Mouse (Mus musculus): ENCODE results near the gene Rpn2. TPM values are rescaled to one million over a fixed set of nuclear protein-coding genes. Genes with fewer than 3 reads are reported as not detected.

Rpn2 gene
- polyA plus RNA-seq, 1 experiment from 2014 or later = 342 TPM

GRCm38 (mm10) chr2:157313718-157314117 is 34.9 kb downstream of the Rpn2 start:
- H3K36me3 ChIP-seq = peaks cover 95% of the 10 kb centered on the region
- no peak overlapping the region for H3K4me2 ChIP-seq
- 79% methylated on average over 3 of the region's 3 CpGs for WGBS
- H3K4me3 ChIP-seq = no peak overlapping the region
- no peak overlapping the region for H3K27ac ChIP-seq
- ATAC-seq (ENCODE audit: insufficient number of reproducible peaks, low FRiP score, low TSS enrichment, low read depth) = no peak
- H3K9ac ChIP-seq = no peak overlapping the region
- H3K9me3 ChIP-seq = no peaks in the 10 kb centered on the region
- H3K4me1 ChIP-seq = peaks cover 7% of the 10 kb centered on the region
- no peaks in the 10 kb centered on the region for H3K27me3 ChIP-seq

- 71% methylated on average over 7 of the region's 7 CpGs for WGBS
- Histone ChIP-seq H3K4me1 (peaks cover 7% of the 10 kb centered on the region), H3K9me3 (no peaks in the 10 kb centered on the region), H3K36me3 (peaks cover 91% of the 10 kb centered on the region), H3K27ac (no peak overlapping the region), H3K4me3 (no peak overlapping the region), H3K9ac (no peak overlapping the region), H3K4me2 (no peak overlapping the region), H3K27me3 (no peaks in the 10 kb centered on the region)
- no peak for ATAC-seq (ENCODE audit: insufficient number of reproducible peaks, low FRiP score, low TSS enrichment, low read depth)
These were observed 35.5 kb downstream of the Rpn2 start for GRCm38 (mm10) chr2:157314310-157314709.

- Histone ChIP-seq H3K9me3 (no peaks in the 10 kb centered on the region), H3K27me3 (no peaks in the 10 kb centered on the region), H3K4me1 (peaks cover 7% of the 10 kb centered on the region), H3K9ac (no peak overlapping the region), H3K4me2 (no peak overlapping the region), H3K4me3 (no peak overlapping the region), H3K36me3 (peaks cover 87% of the 10 kb centered on the region), H3K27ac (no peak overlapping the region)
- no peak for ATAC-seq (ENCODE audit: insufficient number of reproducible peaks, low FRiP score, low TSS enrichment, low read depth)
- WGBS = 85% methylated on average over 6 of the region's 6 CpGs
These were observed 36.7 kb downstream of the Rpn2 start for GRCm38 (mm10) chr2:157315486-157315885.

- Histone ChIP-seq H3K4me3 (no peak overlapping the region), H3K36me3 (peaks cover 84% of the 10 kb centered on the region), H3K9me3 (no peaks in the 10 kb centered on the region), H3K27ac (no peak overlapping the region), H3K27me3 (no peaks in the 10 kb centered on the region), H3K9ac (no peak overlapping the region), H3K4me1 (peaks cover 10% of the 10 kb centered on the region), H3K4me2 (no peak overlapping the region)
- no peak for ATAC-seq (ENCODE audit: insufficient number of reproducible peaks, low FRiP score, low TSS enrichment, low read depth)
- 81% methylated on average over 14 of the region's 14 CpGs for WGBS
These were observed 37.6 kb downstream of the Rpn2 start for GRCm38 (mm10) chr2:157316358-157316933.

- no peaks in the 10 kb centered on the region for H3K9me3 ChIP-seq
- H3K4me1 ChIP-seq = peaks cover 10% of the 10 kb centered on the region
- H3K9ac ChIP-seq = no peak overlapping the region
- no peak overlapping the region for H3K4me2 ChIP-seq
- no peak overlapping the region for H3K4me3 ChIP-seq
- WGBS = 81% methylated on average over 6 of the region's 6 CpGs
- no peak overlapping the region for H3K27ac ChIP-seq
- no peak for ATAC-seq (ENCODE audit: insufficient number of reproducible peaks, low FRiP score, low TSS enrichment, low read depth)
- no peaks in the 10 kb centered on the region for H3K27me3 ChIP-seq
- H3K36me3 ChIP-seq = peaks cover 85% of the 10 kb centered on the region
These were observed 38.4 kb downstream of the Rpn2 start for GRCm38 (mm10) chr2:157317220-157317619.

- H3K9ac ChIP-seq = no peak overlapping the region
- ATAC-seq (ENCODE audit: insufficient number of reproducible peaks, low FRiP score, low TSS enrichment, low read depth) = no peak
- no peaks in the 10 kb centered on the region for H3K9me3 ChIP-seq
- H3K4me1 ChIP-seq = peaks cover 10% of the 10 kb centered on the region
- H3K4me2 ChIP-seq = no peak overlapping the region
- H3K36me3 ChIP-seq = peaks cover 84% of the 10 kb centered on the region
- H3K27ac ChIP-seq = no peak overlapping the region
- no peak overlapping the region for H3K4me3 ChIP-seq
- WGBS = 50% methylated on average over 8 of the region's 8 CpGs
- H3K27me3 ChIP-seq = no peaks in the 10 kb centered on the region
These were observed 41.3 kb downstream of the Rpn2 start for GRCm38 (mm10) chr2:157320135-157320534.

GRCm38 (mm10) chr2:157320886-157321285 is 42.1 kb downstream of the Rpn2 start:
- Histone ChIP-seq H3K4me2 (no peak overlapping the region), H3K36me3 (peaks cover 84% of the 10 kb centered on the region), H3K9me3 (no peaks in the 10 kb centered on the region), H3K9ac (no peak overlapping the region), H3K27me3 (no peaks in the 10 kb centered on the region), H3K27ac (no peak overlapping the region), H3K4me3 (no peak overlapping the region), H3K4me1 (peaks cover 10% of the 10 kb centered on the region)
- WGBS = 40% methylated on average over 5 of the region's 5 CpGs
- no peak for ATAC-seq (ENCODE audit: insufficient number of reproducible peaks, low FRiP score, low TSS enrichment, low read depth)

- peaks cover 3% of the 10 kb centered on the region; the same call in 1 of the 2 replicates for H3K4me1 ChIP-seq
- peaks cover 84% of the 10 kb centered on the region for H3K36me3 ChIP-seq
- WGBS = 81% methylated on average over 5 of the region's 5 CpGs
These were observed 43.4 kb downstream of the Rpn2 start for GRCm38 (mm10) chr2:157322029-157322766.

GRCm38 (mm10) chr2:157325238-157325637 is 46.4 kb downstream of the Rpn2 start:
- H3K36me3 ChIP-seq = peaks cover 72% of the 10 kb centered on the region
- peaks cover 5% of the 10 kb centered on the region; the same call in 1 of the 2 replicates for H3K4me1 ChIP-seq
- peak; percentile 30; the same call in 1 of the 2 replicates for ATAC-seq (ENCODE audit: insufficient number of reproducible peaks, low FRiP score, low TSS enrichment, low read depth)
- no peak overlapping the region for H3K9ac ChIP-seq
- no peaks in the 10 kb centered on the region for H3K9me3 ChIP-seq
- no peak overlapping the region for H3K4me2 ChIP-seq
- 55% methylated on average over 2 of the region's 2 CpGs for WGBS
- H3K27ac ChIP-seq = peak overlapping the region; percentile 52; the same call in 1 of the 2 replicates
- no peaks in the 10 kb centered on the region for H3K27me3 ChIP-seq
- H3K4me3 ChIP-seq = no peak overlapping the region

More at GRCm38 (mm10) chr2:157322029-157322766, 43.4 kb downstream of the Rpn2 start:
- Histone ChIP-seq H3K9me3 (no peaks in the 10 kb centered on the region), H3K4me2 (no peak overlapping the region), H3K27me3 (no peaks in the 10 kb centered on the region), H3K27ac (no peak overlapping the region), H3K9ac (no peak overlapping the region), H3K4me3 (no peak overlapping the region)
- ATAC-seq (ENCODE audit: insufficient number of reproducible peaks, low FRiP score, low TSS enrichment, low read depth) = no peak

- no peaks in the 10 kb centered on the region for H3K27me3 ChIP-seq
- no peak overlapping the region for H3K4me3 ChIP-seq
- peaks cover 47% of the 10 kb centered on the region for H3K36me3 ChIP-seq
- H3K4me2 ChIP-seq = no peak overlapping the region
- 53% methylated on average over 5 of the region's 5 CpGs for WGBS
- H3K9me3 ChIP-seq = no peaks in the 10 kb centered on the region
- no peak for ATAC-seq (ENCODE audit: insufficient number of reproducible peaks, low FRiP score, low TSS enrichment, low read depth)
- H3K4me1 ChIP-seq = peaks cover 6% of the 10 kb centered on the region; the same call in 1 of the 2 replicates
- H3K9ac ChIP-seq = no peak overlapping the region
- no peak overlapping the region for H3K27ac ChIP-seq
These were observed 49.3 kb downstream of the Rpn2 start for GRCm38 (mm10) chr2:157328106-157328505.

- Histone ChIP-seq H3K36me3 (peaks cover 42% of the 10 kb centered on the region), H3K4me2 (no peak overlapping the region), H3K9ac (no peak overlapping the region), H3K27ac (no peak overlapping the region), H3K9me3 (no peaks in the 10 kb centered on the region), H3K4me1 (peaks cover 6% of the 10 kb centered on the region; the same call in 1 of the 2 replicates), H3K4me3 (no peak overlapping the region), H3K27me3 (no peaks in the 10 kb centered on the region)
- ATAC-seq (ENCODE audit: insufficient number of reproducible peaks, low FRiP score, low TSS enrichment, low read depth) = no peak
- 43% methylated on average over 11 of the region's 11 CpGs for WGBS
These were observed 49.8 kb downstream of the Rpn2 start for GRCm38 (mm10) chr2:157328570-157328969.

- Histone ChIP-seq H3K4me2 (no peak overlapping the region), H3K27me3 (no peaks in the 10 kb centered on the region), H3K9ac (no peak overlapping the region), H3K27ac (0 out of 2 replicates have a peak overlapping the region, but pooled peaks have one; percentile 4), H3K36me3 (peaks cover 10% of the 10 kb centered on the region), H3K4me3 (no peak overlapping the region), H3K9me3 (no peaks in the 10 kb centered on the region), H3K4me1 (peaks cover 6% of the 10 kb centered on the region; the same call in 1 of the 2 replicates)
- ATAC-seq (ENCODE audit: insufficient number of reproducible peaks, low FRiP score, low TSS enrichment, low read depth) = no peak
- 57% methylated on average over 5 of the region's 5 CpGs for WGBS
These were observed 53.2 kb downstream of the Rpn2 start for GRCm38 (mm10) chr2:157332059-157332458.
